Mouse (Mus musculus): ENCODE measurements around the gene Gm28053. TPM values are rescaled to one million over a fixed set of nuclear protein-coding genes. Genes with fewer than 3 reads are reported as not detected.
"Not testable (repeated sequence)": the region's sequence is repeated elsewhere in the genome, so short reads cannot be mapped to it uniquely, and the experiment has no call there.

The Gm28053 gene
- polyA plus RNA-seq, 1 experiment from 2014 or later = 1.7 TPM

- Histone ChIP-seq H3K9ac (no peak overlapping the region), H3K4me1 (no peaks in the 10 kb centered on the region), H3K9me3 (replicated peaks) (no peaks in the 10 kb centered on the region), H3K4me2 (replicated peaks) (no peak overlapping the region), H3K36me3 (no peaks in the 10 kb centered on the region), H3K27me3 (no peaks in the 10 kb centered on the region), H3K27ac (no peak overlapping the region), H3K4me3 (no peak overlapping the region)
- no peak for ATAC-seq (ENCODE audit: low FRiP score)
- WGBS = 83% methylated on average over 4 of the region's 4 CpGs
These were observed 36.1 kb upstream of the Gm28053 start for GRCm38 (mm10) chr6:48682271-48682670.

- H3K4me2 ChIP-seq (replicated peaks); H3K27me3 ChIP-seq; H3K4me3 ChIP-seq; H3K27ac ChIP-seq; H3K36me3 ChIP-seq; ATAC-seq (ENCODE audit: low FRiP score); H3K9me3 ChIP-seq (replicated peaks); H3K9ac ChIP-seq; H3K4me1 ChIP-seq: not testable (repeated sequence)
- WGBS = 93% methylated on average over 4 of the region's 4 CpGs
These were observed 35.1 kb upstream of the Gm28053 start for GRCm38 (mm10) chr6:48683263-48683821.

- Histone ChIP-seq H3K36me3 (no peaks in the 10 kb centered on the region), H3K4me1 (no peaks in the 10 kb centered on the region), H3K27ac (no peak within 1 kb of the TSS), H3K4me3 (no peak within 1 kb of the TSS), H3K9me3 (replicated peaks) (no peaks in the 10 kb centered on the region), H3K9ac (no peak within 1 kb of the TSS), H3K4me2 (replicated peaks) (no peak within 1 kb of the TSS), H3K27me3 (no peaks in the 10 kb centered on the region)
- 81% methylated on average over 5 of the region's 5 CpGs for WGBS
- ATAC-seq (ENCODE audit: low FRiP score) = no peak
These were observed 34.1 kb upstream of the Gm28053 start, which contains the start of gene Gimap4 for GRCm38 (mm10) chr6:48684319-48684718. Gene Gimap4 (plus strand): TSS chr6:48684549.

GRCm38 (mm10) chr6:48684806-48685205, 33.6 kb upstream of the Gm28053 start:
- H3K4me1 ChIP-seq = no peaks in the 10 kb centered on the region
- no peaks in the 10 kb centered on the region for H3K27me3 ChIP-seq
- WGBS = 65% methylated on average over 4 of the region's 4 CpGs
- H3K9me3 ChIP-seq (replicated peaks) = no peaks in the 10 kb centered on the region
- H3K9ac ChIP-seq = no peak overlapping the region
- ATAC-seq (ENCODE audit: low FRiP score) = no peak
- H3K4me3 ChIP-seq = no peak overlapping the region
- H3K36me3 ChIP-seq = no peaks in the 10 kb centered on the region
- H3K4me2 ChIP-seq (replicated peaks) = no peak overlapping the region
- no peak overlapping the region for H3K27ac ChIP-seq

GRCm38 (mm10) chr6:48685251-48685650, 33.2 kb upstream of the Gm28053 start:
- H3K9me3 ChIP-seq (replicated peaks) = no peaks in the 10 kb centered on the region
- H3K4me1 ChIP-seq = no peaks in the 10 kb centered on the region
- H3K36me3 ChIP-seq = no peaks in the 10 kb centered on the region
- H3K4me3 ChIP-seq = no peak overlapping the region
- H3K4me2 ChIP-seq (replicated peaks) = no peak overlapping the region
- 92% methylated on average over 2 of the region's 2 CpGs for WGBS
- no peaks in the 10 kb centered on the region for H3K27me3 ChIP-seq
- ATAC-seq (ENCODE audit: low FRiP score) = no peak
- H3K27ac ChIP-seq = no peak overlapping the region
- H3K9ac ChIP-seq = no peak overlapping the region

GRCm38 (mm10) chr6:48685694-48686665, 32.4 kb upstream of the Gm28053 start:
- Histone ChIP-seq H3K27me3 (no peaks in the 10 kb centered on the region), H3K4me2 (replicated peaks) (no peak overlapping the region), H3K4me1 (no peaks in the 10 kb centered on the region), H3K9ac (no peak overlapping the region), H3K27ac (no peak overlapping the region), H3K4me3 (no peak overlapping the region), H3K9me3 (replicated peaks) (no peaks in the 10 kb centered on the region), H3K36me3 (no peaks in the 10 kb centered on the region)
- WGBS = 86% methylated on average over 7 of the region's 7 CpGs
- no peak for ATAC-seq (ENCODE audit: low FRiP score)

GRCm38 (mm10) chr6:48687077-48687476, 31.3 kb upstream of the Gm28053 start:
- Histone ChIP-seq H3K9ac (no peak overlapping the region), H3K4me1 (no peaks in the 10 kb centered on the region), H3K36me3 (no peaks in the 10 kb centered on the region), H3K4me3 (no peak overlapping the region), H3K27me3 (no peaks in the 10 kb centered on the region), H3K4me2 (replicated peaks) (no peak overlapping the region), H3K9me3 (replicated peaks) (no peaks in the 10 kb centered on the region), H3K27ac (no peak overlapping the region)
- WGBS = 78% methylated on average over 2 of the region's 2 CpGs
- ATAC-seq (ENCODE audit: low FRiP score) = no peak

- Histone ChIP-seq H3K9ac (no peak overlapping the region), H3K4me3 (no peak overlapping the region), H3K36me3 (no peaks in the 10 kb centered on the region), H3K9me3 (replicated peaks) (no peaks in the 10 kb centered on the region), H3K4me2 (replicated peaks) (no peak overlapping the region), H3K4me1 (no peaks in the 10 kb centered on the region), H3K27ac (no peak overlapping the region), H3K27me3 (no peaks in the 10 kb centered on the region)
- WGBS = 84% methylated on average over 2 of the region's 2 CpGs
- ATAC-seq (ENCODE audit: low FRiP score) = no peak
These were observed 29.1 kb upstream of the Gm28053 start for GRCm38 (mm10) chr6:48689320-48689719.

GRCm38 (mm10) chr6:48692962-48693361, 25.4 kb upstream of the Gm28053 start:
- Histone ChIP-seq H3K27me3 (no peaks in the 10 kb centered on the region), H3K4me2 (replicated peaks) (no peak overlapping the region), H3K9ac (no peak overlapping the region), H3K27ac (no peak overlapping the region), H3K36me3 (no peaks in the 10 kb centered on the region), H3K9me3 (replicated peaks) (no peaks in the 10 kb centered on the region), H3K4me1 (no peaks in the 10 kb centered on the region), H3K4me3 (no peak overlapping the region)
- WGBS = 90% methylated on average over 6 of the region's 6 CpGs
- ATAC-seq (ENCODE audit: low FRiP score) = no peak

GRCm38 (mm10) chr6:48696830-48697554, 21.4 kb upstream of the Gm28053 start:
- Histone ChIP-seq H3K27me3 (no peaks in the 10 kb centered on the region), H3K4me3 (no peak overlapping the region), H3K4me1 (no peaks in the 10 kb centered on the region), H3K9me3 (replicated peaks) (no peaks in the 10 kb centered on the region), H3K27ac (no peak overlapping the region; the same call in 1 of the 2 replicates), H3K4me2 (replicated peaks) (no peak overlapping the region), H3K36me3 (no peaks in the 10 kb centered on the region), H3K9ac (no peak overlapping the region)
- ATAC-seq (ENCODE audit: low FRiP score) = no peak
- WGBS = 87% methylated on average over 4 of the region's 4 CpGs

GRCm38 (mm10) chr6:48697555-48697930, 20.9 kb upstream of the Gm28053 start:
- no peak overlapping the region for H3K9ac ChIP-seq
- H3K4me2 ChIP-seq (replicated peaks) = no peak overlapping the region
- no peaks in the 10 kb centered on the region for H3K36me3 ChIP-seq
- no peak for ATAC-seq (ENCODE audit: low FRiP score)
- WGBS = 71% methylated on average over 1 of the region's 1 CpGs
- H3K9me3 ChIP-seq (replicated peaks) = no peaks in the 10 kb centered on the region
- no peak overlapping the region; the same call in 1 of the 2 replicates for H3K27ac ChIP-seq
- H3K4me3 ChIP-seq = no peak overlapping the region
- H3K27me3 ChIP-seq = no peaks in the 10 kb centered on the region
- H3K4me1 ChIP-seq = no peaks in the 10 kb centered on the region

GRCm38 (mm10) chr6:48698066-48698856, 20.1 kb upstream of the Gm28053 start:
- no peak overlapping the region for H3K4me2 ChIP-seq (replicated peaks)
- no peak for ATAC-seq (ENCODE audit: low FRiP score)
- H3K9me3 ChIP-seq (replicated peaks) = no peaks in the 10 kb centered on the region
- H3K36me3 ChIP-seq = no peaks in the 10 kb centered on the region
- H3K9ac ChIP-seq = no peak overlapping the region
- H3K4me1 ChIP-seq = no peaks in the 10 kb centered on the region
- H3K4me3 ChIP-seq = no peak overlapping the region
- 86% methylated on average over 7 of the region's 7 CpGs for WGBS
- H3K27me3 ChIP-seq = no peaks in the 10 kb centered on the region
- H3K27ac ChIP-seq = no peak overlapping the region
